Mouse (Mus musculus) neural tube, embryonic 12.5 days (tissue): Measurements from ENCODE around the gene Mthfr. TPM values are rescaled to one million over a fixed set of nuclear protein-coding genes. Genes with fewer than 3 reads are reported as not detected.

Experiments
- ATAC-seq: fragments of 200-750 bp; cut with Nextera tagmentation; 2 replicates; pipeline ENCODE4 v1.8.0; 2017; ENCODE audit warnings: low read depth, mild to moderate bottlenecking, moderate TSS enrichment, moderate library complexity; ENCODE audit not compliant: low FRiP score
- H3K27ac ChIP-seq: fragments of 300-500 bp; sonication (generic); 2 replicates; pipeline ENCODE4 v1.5.1; 2016
- H3K27me3 ChIP-seq: fragments of 300-500 bp; sonication (generic); replicated peaks from 2 replicates; pipeline ENCODE4 v1.6.1; 2016; ENCODE audit warnings: mild to moderate bottlenecking
- H3K36me3 ChIP-seq: fragments of 300-500 bp; sonication (generic); 2 replicates; pipeline ENCODE4 v1.6.1; 2016; ENCODE audit warnings: mild to moderate bottlenecking
- H3K4me1 ChIP-seq: fragments of 300-500 bp; sonication (generic); 2 replicates; pipeline ENCODE4 v1.6.1; 2016
- H3K4me2 ChIP-seq: fragments of 300-500 bp; sonication (generic); replicated peaks from 2 replicates; pipeline ENCODE4 v1.6.1; 2016; ENCODE audit warnings: mild to moderate bottlenecking
- H3K4me3 ChIP-seq: fragments of 300-500 bp; sonication (generic); 2 replicates; pipeline ENCODE4 v1.5.1; 2016
- H3K9ac ChIP-seq: fragments of 300-500 bp; sonication (generic); 2 replicates; pipeline ENCODE4 v1.6.1; 2016; ENCODE audit warnings: mild to moderate bottlenecking
- H3K9me3 ChIP-seq: fragments of 300-500 bp; sonication (generic); 2 replicates; pipeline ENCODE4 v1.6.1; 2016; ENCODE audit warnings: mild to moderate bottlenecking
- WGBS: fragments of 180-500 bp; shearing (Covaris S2); methylation state at CpG from one replicate; pipeline ENCODE4 v1.1.7; 2016; 5-methylcytosine and 5-hydroxymethylcytosine counted together
- polyA plus RNA-seq: library from polyadenylated mRNA; unstranded; fragments of >200 nt; fragmentation: Nextera tagmentation; extraction: Ambion mirVana; gene quantifications from 2 replicates; pipeline ENCODE4 v1.2.1, GENCODE M21; 2016

The Mthfr gene
- 27.8 and 30.7 TPM in 2 replicates for polyA plus RNA-seq

- H3K27me3 ChIP-seq = no peaks in the 10 kb centered on the region
- under 1% methylated on average over 50 of the region's 54 CpGs for WGBS
- peaks cover 27% of the 10 kb centered on the region for H3K36me3 ChIP-seq
- H3K4me1 ChIP-seq = peaks cover 49% of the 10 kb centered on the region
- H3K9me3 ChIP-seq = no peaks in the 10 kb centered on the region
- H3K4me2 ChIP-seq = peak within 1 kb of the TSS; percentile 89
- H3K27ac ChIP-seq = peak within 1 kb of the TSS; percentile 77
- peak within 1 kb of the TSS; percentile 76 for H3K9ac ChIP-seq
- ATAC-seq = peak; percentile 94
- H3K4me3 ChIP-seq = peak within 1 kb of the TSS; percentile 87
Measured at GRCm38 (mm10) chr4:148038600-148039253, at the start of gene Mthfr, which contains the start of gene Clcn6. TSS of gene Mthfr (plus strand) at chr4:148039077. TSS of gene Clcn6 (minus strand) at chr4:148038821.

GRCm38 (mm10) chr4:147993571-147994095 is 45.2 kb upstream of the Mthfr start:
- H3K36me3 ChIP-seq = no peaks in the 10 kb centered on the region
- ATAC-seq = no peak
- no peaks in the 10 kb centered on the region for H3K4me1 ChIP-seq
- H3K9me3 ChIP-seq = no peaks in the 10 kb centered on the region
- WGBS = 65% methylated on average over 7 of the region's 7 CpGs
- no peak overlapping the region for H3K4me2 ChIP-seq
- H3K4me3 ChIP-seq = no peak overlapping the region
- no peak overlapping the region for H3K27ac ChIP-seq
- H3K27me3 ChIP-seq = no peaks in the 10 kb centered on the region
- no peak overlapping the region for H3K9ac ChIP-seq

DNA sequence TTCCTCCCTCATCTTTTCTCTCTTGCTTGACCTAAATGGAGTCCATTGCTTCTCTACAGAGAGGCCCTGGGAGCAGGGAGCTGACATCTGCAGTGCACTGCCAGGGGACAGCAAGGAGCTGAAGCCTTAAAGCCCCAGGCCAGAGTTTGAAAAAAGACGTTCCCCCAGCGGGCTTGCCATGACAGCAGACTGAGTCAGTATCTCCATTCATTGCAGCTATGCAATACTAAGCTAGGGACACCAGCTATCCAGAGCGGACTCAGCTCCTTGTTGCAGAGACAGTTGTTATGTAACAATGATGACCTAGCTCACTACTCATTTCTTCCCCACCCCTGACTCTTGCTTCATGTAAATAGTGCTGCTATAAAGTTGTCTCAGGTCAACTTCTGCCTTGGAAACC is 43.6 kb upstream of the Mthfr start:
- H3K27ac ChIP-seq = no peak overlapping the region
- WGBS = 88% methylated on average over 3 of the region's 3 CpGs
- ATAC-seq = no peak

DNA sequence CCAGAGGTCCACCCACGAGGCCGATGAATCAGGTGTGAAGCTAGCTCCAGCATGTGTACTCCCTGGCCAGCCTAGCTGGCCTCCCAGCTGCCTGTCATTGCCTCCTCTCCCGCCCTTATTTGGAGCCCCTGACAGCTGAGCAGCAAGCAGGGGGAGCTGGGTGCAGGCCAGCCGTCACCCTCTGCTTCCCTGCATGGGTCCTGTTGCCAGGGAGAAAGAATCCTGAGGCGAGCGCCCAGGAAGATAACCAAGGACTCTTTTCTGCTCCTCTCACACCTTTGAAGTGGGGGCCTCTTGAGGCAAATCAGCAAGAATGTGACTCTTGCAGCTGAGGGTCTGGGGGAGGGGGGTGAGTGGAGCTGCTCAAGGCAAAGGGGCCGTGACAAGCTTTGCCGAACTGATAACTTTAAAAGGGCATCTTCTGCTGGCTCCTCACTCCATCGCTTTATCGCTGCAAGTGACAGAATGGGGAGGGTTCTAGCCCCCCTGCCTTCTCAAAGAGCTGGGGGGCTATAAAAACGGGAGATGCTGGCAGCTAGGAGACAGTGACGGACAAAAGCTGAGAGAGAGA is 38.6 kb upstream of the Mthfr start, which contains the start of gene Nppa:
Gene Nppa, plus strand, starts transcription at position 521 of the 571 bp plus-strand sequence.
- Histone ChIP-seq H3K27me3 (no peaks in the 10 kb centered on the region), H3K9me3 (no peaks in the 10 kb centered on the region), H3K27ac (no peak within 1 kb of the TSS), H3K4me1 (peaks cover 9% of the 10 kb centered on the region), H3K9ac (no peak within 1 kb of the TSS), H3K36me3 (peaks cover 20% of the 10 kb centered on the region), H3K4me2 (no peak within 1 kb of the TSS), H3K4me3 (no peak within 1 kb of the TSS)
- 42% methylated on average over 12 of the region's 12 CpGs for WGBS
- ATAC-seq = no peak; the same call in 1 of the 2 replicates

More for the DNA sequence above, 43.6 kb upstream of the Mthfr start:
- Histone ChIP-seq H3K9ac (no peak overlapping the region), H3K4me3 (no peak overlapping the region), H3K36me3 (no peaks in the 10 kb centered on the region), H3K4me2 (no peak overlapping the region), H3K27me3 (no peaks in the 10 kb centered on the region), H3K9me3 (no peaks in the 10 kb centered on the region), H3K4me1 (peaks cover 3% of the 10 kb centered on the region)

GRCm38 (mm10) chr4:148001013-148001789 is 37.7 kb upstream of the Mthfr start:
- peak; percentile 33 for ATAC-seq
- H3K9ac ChIP-seq = no peak overlapping the region
- no peak overlapping the region for H3K27ac ChIP-seq
- H3K36me3 ChIP-seq = peaks cover 29% of the 10 kb centered on the region
- no peaks in the 10 kb centered on the region for H3K9me3 ChIP-seq
- H3K4me3 ChIP-seq = no peak overlapping the region
- WGBS = 82% methylated on average over 17 of the region's 17 CpGs
- no peaks in the 10 kb centered on the region for H3K27me3 ChIP-seq
- no peak overlapping the region for H3K4me2 ChIP-seq
- peaks cover 9% of the 10 kb centered on the region for H3K4me1 ChIP-seq

- peaks cover 35% of the 10 kb centered on the region for H3K36me3 ChIP-seq
- no peaks in the 10 kb centered on the region for H3K27me3 ChIP-seq
- 49% methylated on average over 8 of the region's 8 CpGs for WGBS
- H3K4me2 ChIP-seq = no peak overlapping the region
- H3K27ac ChIP-seq = no peak overlapping the region
- no peak overlapping the region for H3K4me3 ChIP-seq
- no peaks in the 10 kb centered on the region for H3K9me3 ChIP-seq
- ATAC-seq = no peak
- peaks cover 9% of the 10 kb centered on the region for H3K4me1 ChIP-seq
- no peak overlapping the region for H3K9ac ChIP-seq
Measured at GRCm38 (mm10) chr4:148001866-148002265, 37.0 kb upstream of the Mthfr start.

DNA sequence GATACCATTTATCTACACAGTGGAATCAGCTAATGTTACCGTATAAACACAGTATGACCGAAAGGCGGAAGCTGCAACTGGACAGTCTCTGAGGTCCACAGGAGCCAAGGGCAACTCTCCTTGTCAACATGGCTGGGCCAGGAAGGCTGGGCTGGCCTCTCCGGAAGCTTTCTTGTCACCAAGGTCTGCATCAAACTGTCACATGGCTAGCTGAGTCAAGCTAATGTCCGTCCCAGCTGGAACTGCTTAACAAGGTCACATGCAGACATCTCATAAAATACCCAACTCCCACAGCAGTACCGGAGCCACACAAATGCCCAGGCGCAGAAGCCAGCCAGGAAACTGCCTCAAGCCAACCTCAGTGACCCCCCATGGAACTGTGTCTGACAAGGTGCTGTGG is 34.5 kb upstream of the Mthfr start:
- Histone ChIP-seq H3K27ac (no peak overlapping the region), H3K4me2 (no peak overlapping the region), H3K27me3 (no peaks in the 10 kb centered on the region), H3K36me3 (peaks cover 60% of the 10 kb centered on the region), H3K4me3 (no peak overlapping the region), H3K9me3 (no peaks in the 10 kb centered on the region), H3K4me1 (peaks cover 9% of the 10 kb centered on the region), H3K9ac (no peak overlapping the region)
- ATAC-seq = no peak
- WGBS = 89% methylated on average over 7 of the region's 7 CpGs

DNA sequence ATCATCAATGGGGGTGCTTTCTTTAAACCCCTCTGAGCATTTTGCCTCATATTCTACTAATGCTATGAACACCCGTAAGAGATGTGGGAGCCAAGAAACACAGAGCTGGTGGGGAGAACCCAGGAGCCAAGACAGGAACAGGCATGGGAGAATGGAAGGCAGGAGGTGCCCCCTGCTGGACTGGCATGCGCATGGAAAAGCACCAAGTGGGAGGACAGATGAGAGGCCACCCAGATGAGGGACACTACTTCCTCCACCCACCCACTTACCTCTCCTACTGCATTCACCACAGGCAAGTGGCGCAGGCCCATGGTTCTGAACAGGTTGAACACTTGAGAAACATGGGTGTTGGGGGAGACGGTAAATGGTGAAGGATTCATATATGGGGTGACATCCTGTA is 30.5 kb upstream of the Mthfr start:
- WGBS = 81% methylated on average over 4 of the region's 4 CpGs
- Histone ChIP-seq H3K27ac (no peak overlapping the region), H3K4me3 (no peak overlapping the region), H3K4me2 (no peak overlapping the region), H3K36me3 (peaks cover 99% of the 10 kb centered on the region), H3K4me1 (no peaks in the 10 kb centered on the region), H3K9ac (no peak overlapping the region), H3K9me3 (no peaks in the 10 kb centered on the region), H3K27me3 (no peaks in the 10 kb centered on the region)
- no peak for ATAC-seq

DNA sequence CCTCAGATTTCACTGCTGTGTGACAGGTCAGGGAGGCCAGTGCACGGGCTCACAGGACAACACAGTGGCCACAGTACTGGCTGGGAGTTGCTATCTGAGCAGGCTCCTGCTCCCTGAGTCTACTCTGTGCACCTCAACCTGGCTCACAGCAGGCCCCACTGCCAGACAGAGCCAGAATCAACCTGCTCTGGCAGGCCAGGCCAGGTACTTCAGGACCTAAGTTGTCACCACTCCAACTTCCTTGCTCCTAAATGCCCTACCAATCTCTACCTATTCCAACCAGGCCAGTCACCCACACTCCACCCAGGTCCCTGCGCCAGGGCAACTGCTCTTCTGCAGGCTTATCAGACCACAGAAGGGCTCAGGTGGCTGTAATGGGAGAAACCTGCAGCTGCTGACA is 29.2 kb upstream of the Mthfr start:
- no peaks in the 10 kb centered on the region for H3K9me3 ChIP-seq
- H3K4me3 ChIP-seq = no peak overlapping the region
- no peak for ATAC-seq
- 94% methylated on average over 2 of the region's 2 CpGs for WGBS
- H3K27ac ChIP-seq = no peak overlapping the region
- H3K4me1 ChIP-seq = no peaks in the 10 kb centered on the region
- H3K36me3 ChIP-seq = peaks cover 100% of the 10 kb centered on the region
- H3K9ac ChIP-seq = no peak overlapping the region
- H3K27me3 ChIP-seq = no peaks in the 10 kb centered on the region
- H3K4me2 ChIP-seq = no peak overlapping the region

- Histone ChIP-seq H3K9ac (no peak overlapping the region), H3K4me3 (no peak overlapping the region), H3K9me3 (no peaks in the 10 kb centered on the region), H3K4me1 (no peaks in the 10 kb centered on the region), H3K27me3 (no peaks in the 10 kb centered on the region), H3K4me2 (no peak overlapping the region), H3K36me3 (peaks cover 100% of the 10 kb centered on the region), H3K27ac (no peak overlapping the region)
- ATAC-seq = no peak
- 77% methylated on average over 3 of the region's 3 CpGs for WGBS
Measured at GRCm38 (mm10) chr4:148011332-148011731, 27.5 kb upstream of the Mthfr start.

- Histone ChIP-seq H3K36me3 (peaks cover 100% of the 10 kb centered on the region), H3K27ac (no peak overlapping the region), H3K4me2 (no peak overlapping the region), H3K9ac (no peak overlapping the region), H3K27me3 (no peaks in the 10 kb centered on the region), H3K4me3 (no peak overlapping the region), H3K9me3 (no peaks in the 10 kb centered on the region), H3K4me1 (no peaks in the 10 kb centered on the region)
- ATAC-seq = no peak
- WGBS = 92% methylated on average over 4 of the region's 4 CpGs
Measured at GRCm38 (mm10) chr4:148012216-148012615, 26.7 kb upstream of the Mthfr start.

DNA sequence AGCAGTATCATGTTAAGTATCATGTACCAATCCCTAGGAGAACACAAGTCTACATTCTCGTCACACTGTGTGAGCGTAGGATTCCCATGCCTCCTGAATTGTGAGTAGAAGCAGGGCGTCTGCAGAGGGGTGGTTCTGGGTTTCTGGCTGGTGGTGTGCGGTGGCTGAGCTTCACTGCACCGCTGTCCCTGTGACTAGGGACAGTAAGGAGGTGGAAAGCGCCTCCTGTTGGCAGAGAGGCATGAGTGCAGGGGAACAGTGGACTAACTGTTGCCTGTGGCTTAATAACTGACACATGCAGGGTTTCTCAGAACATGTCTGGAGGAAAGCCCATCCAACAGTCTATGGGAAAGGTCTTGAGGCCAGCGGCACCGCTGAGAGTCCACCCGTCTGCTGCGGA is 23.5 kb upstream of the Mthfr start:
- WGBS = 88% methylated on average over 10 of the region's 10 CpGs
- no peak overlapping the region for H3K9ac ChIP-seq
- H3K9me3 ChIP-seq = no peaks in the 10 kb centered on the region
- H3K4me1 ChIP-seq = peaks cover 5% of the 10 kb centered on the region
- ATAC-seq = no peak
- no peak overlapping the region for H3K4me2 ChIP-seq
- no peaks in the 10 kb centered on the region for H3K27me3 ChIP-seq
- H3K36me3 ChIP-seq = peaks cover 98% of the 10 kb centered on the region
- no peak overlapping the region for H3K27ac ChIP-seq
- H3K4me3 ChIP-seq = no peak overlapping the region
